Mouse (Mus musculus) C2C12 (cell line): Measurements from ENCODE around the gene Pdss2.

Experiments used
- CEBPB ChIP-seq: IDR thresholded peaks from one replicate; pipeline ENCODE4 v1.6.1; 2011; ENCODE audit warnings: low read depth, mild to moderate bottlenecking, control low read depth, moderate library complexity
- CTCF ChIP-seq: IDR thresholded peaks from one replicate; pipeline ENCODE4 v1.5.1; 2011; ENCODE audit not compliant: control insufficient read depth, insufficient read depth, insufficient read length
- FOSL1 ChIP-seq: IDR thresholded peaks from one replicate; pipeline ENCODE4 v1.8.0; 2011; ENCODE audit warnings: mild to moderate bottlenecking, low read length; ENCODE audit not compliant: poor library complexity, insufficient read depth, severe bottlenecking
- MAX ChIP-seq: IDR thresholded peaks from one replicate; pipeline ENCODE4 v1.6.1; 2011; ENCODE audit warnings: mild to moderate bottlenecking, control low read depth
- MYOD1 ChIP-seq: IDR thresholded peaks from one replicate; pipeline ENCODE4 v1.6.1; 2011; ENCODE audit warnings: low read depth; ENCODE audit not compliant: control insufficient read depth, insufficient read length
- MYOG ChIP-seq: IDR thresholded peaks from one replicate; pipeline ENCODE4 v1.6.1; 2011; ENCODE audit not compliant: control insufficient read depth, insufficient read length; ENCODE audit errors: extremely low read depth

DNA sequence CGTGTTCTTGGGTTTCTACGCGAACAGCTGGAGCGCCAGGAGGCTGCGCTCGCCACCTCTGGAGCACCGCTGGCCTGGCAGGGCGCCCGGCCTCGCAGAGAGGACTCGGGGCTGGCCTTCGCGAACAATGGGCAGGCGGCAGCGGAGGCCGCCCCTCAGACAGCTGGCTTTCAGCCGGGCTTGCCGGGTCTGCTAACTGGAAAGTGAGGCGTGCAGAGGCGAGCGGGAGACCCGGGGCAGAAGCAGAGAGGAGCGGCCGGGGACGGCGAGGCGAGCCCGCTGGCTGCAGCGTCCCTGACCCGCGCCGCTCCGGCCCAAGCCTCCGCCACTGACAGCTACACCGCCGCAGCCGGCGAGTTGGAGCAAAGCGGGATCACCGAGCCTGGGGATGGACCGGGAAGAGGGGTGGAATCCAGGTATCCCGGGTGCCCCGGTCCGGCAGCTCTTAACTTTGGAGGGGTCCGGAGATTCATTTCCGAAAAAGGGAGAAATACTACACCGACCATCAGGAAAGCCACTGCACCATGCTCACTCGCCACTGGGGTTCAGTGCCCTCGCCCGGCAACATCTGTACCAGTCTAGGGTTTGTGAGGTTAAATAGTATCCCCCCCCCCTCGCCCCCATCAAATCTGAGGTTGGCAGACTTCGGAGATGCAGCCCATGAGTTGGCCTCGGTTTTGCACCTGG, 48.0 kb upstream of the Pdss2 start:
- TF ChIP-seq CTCF (no peak), MAX (no peak), CEBPB (no peak), FOSL1 (no peak), MYOD1 (no peak), MYOG (no peak)
